Mouse (Mus musculus) stomach, postnatal 0 days (tissue): ENCODE measurements around the gene Ass1.

Experiments used
- CTCF ChIP-seq: IDR thresholded peaks from 2 replicates; pipeline ENCODE4 v1.5.1; 2016; ENCODE audit warnings: antibody characterized with exemption, low read depth, mild to moderate bottlenecking, moderate library complexity
- EP300 ChIP-seq: optimal IDR thresholded peaks from 2 replicates; pipeline ENCODE3; 2016; ENCODE audit warnings: antibody characterized with exemption

DNA sequence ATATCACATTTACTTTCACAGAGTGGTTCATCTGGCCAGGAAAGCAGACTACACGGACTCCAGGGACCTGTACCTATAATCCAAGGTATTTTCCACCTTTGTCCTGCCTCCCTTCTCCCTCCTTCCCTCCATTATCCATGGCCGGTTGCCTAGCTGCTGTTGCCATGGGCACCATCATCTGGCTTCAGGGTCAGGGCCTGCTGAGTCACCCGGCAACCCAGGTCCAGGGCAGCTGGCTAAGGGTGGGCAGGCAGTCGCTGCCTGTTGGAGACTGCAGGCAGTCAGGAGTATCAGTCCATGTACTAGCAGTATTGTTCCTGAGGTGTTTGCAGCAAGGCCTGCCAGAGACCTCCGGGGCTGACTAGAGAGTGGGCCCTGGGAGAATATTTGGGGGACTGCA is 4.7 kb downstream of the Ass1 start:
- TF ChIP-seq CTCF (no peak), EP300 (no peak)
